Mouse (Mus musculus): ENCODE data around the gene Rmdn3. TPM values are rescaled to one million over a fixed set of nuclear protein-coding genes. Genes with fewer than 3 reads are reported as not detected.

Gene Rmdn3
- polyA plus RNA-seq, 2 experiments: 22.8 to 42.2 TPM

GRCm38 (mm10) chr2:119167866-119168256, 11.0 kb upstream of the Rmdn3 start:
- Histone ChIP-seq H3K27me3 (ENCODE audit: control insufficient read depth, insufficient read depth, low read length) (peaks cover 23% of the 10 kb centered on the region), H3K4me1 (replicated peaks; ENCODE audit: control insufficient read depth in 2 of 2, insufficient read depth in 2 of 2, low read length in 1 of 2) (peaks cover 16 to 18% of the 10 kb centered on the region in 2 experiments)

DNA sequence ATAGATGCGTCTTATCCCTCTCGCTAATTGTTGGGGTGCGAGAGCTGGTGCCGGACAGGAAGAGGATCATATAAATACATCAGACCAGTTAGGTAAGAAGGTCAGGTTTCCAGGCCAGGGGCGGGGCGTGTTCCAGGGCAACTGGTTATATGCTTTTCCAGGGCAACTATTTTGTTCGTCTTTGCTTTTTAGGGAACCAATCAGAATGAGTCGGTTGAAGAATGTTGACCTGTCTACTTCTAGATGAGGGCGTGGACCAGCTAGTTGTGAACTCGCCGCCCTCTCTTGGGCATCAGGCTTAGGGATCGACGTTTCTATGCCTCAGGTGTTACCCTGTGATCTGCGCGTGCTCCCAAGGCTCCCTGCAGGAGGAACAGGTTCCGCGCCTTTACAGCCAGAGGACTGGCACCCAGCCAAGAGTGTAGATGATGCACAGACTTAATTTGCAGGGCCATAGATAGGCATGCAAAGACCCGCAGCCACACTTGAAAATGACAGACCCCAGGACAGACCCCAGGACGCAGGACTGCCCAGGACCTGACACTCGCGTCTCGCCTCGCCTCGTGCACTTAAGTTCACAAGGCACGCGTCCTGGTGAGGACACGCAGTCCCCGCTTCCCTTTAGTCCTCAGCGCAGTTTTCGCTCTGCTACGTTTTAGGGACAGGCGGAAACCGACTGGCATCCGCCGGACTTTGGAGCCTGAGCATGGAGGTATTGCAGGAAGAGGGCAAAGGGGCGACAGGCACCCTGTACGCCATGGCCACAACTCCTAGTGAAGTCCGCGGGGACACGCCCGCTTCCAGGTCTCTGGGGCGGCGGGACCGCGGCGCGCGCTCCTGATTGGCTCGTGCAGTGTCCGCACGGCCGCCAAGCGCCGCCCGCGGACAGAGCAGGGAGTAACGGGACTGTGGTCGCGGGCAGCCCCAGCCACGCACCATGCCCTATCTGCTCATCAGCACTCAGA, 10.3 kb upstream of the Rmdn3 start, which contains the start of gene Gchfr:
TSS of gene Gchfr (plus strand) at position 873 of the 965 bp plus-strand sequence.
- H3K4me1 ChIP-seq (replicated peaks; ENCODE audit: control insufficient read depth in 2 of 2, insufficient read depth in 2 of 2, low read length in 1 of 2): peaks cover 13 to 15% of the 10 kb centered on the region in 2 experiments
- under 1% methylated on average over 60 of the region's 60 CpGs for WGBS (ENCODE audit: insufficient replicate concordance)
- peaks cover 23% of the 10 kb centered on the region for H3K27me3 ChIP-seq (ENCODE audit: control insufficient read depth, insufficient read depth, low read length)
- DNase-seq (ENCODE audit: low read depth in 3 of 3, low spot score in 3 of 3) (peak in 1 of 3 experiments; percentile 31), ATAC-seq (ENCODE audit: insufficient read depth) (peak; percentile 79)
- peak within 1 kb of the TSS; percentile 21; the same call in 1 of the 2 replicates for H3K9ac ChIP-seq (replicated peaks)
- no peaks in the 10 kb centered on the region for H3K9me3 ChIP-seq (ENCODE audit: control insufficient read depth, low read length)
- H3K4me3 ChIP-seq (ENCODE audit: insufficient read depth in 1 of 2, low read depth in 2 of 2, low read length in 2 of 2): peak within 1 kb of the TSS; percentile 45 to 58
- H3K36me3 ChIP-seq (replicated peaks; ENCODE audit: control insufficient read depth, insufficient read depth, low read depth): no peaks in the 10 kb centered on the region
- peak within 1 kb of the TSS; percentile 85 for H3K4me2 ChIP-seq (ENCODE audit: low read depth)
- TF ChIP-seq EP300 (IDR thresholded peaks at IDR 0.05; ENCODE audit: low read depth) (no peak), CTCF (IDR thresholded peaks at IDR 0.05; ENCODE audit: low read depth) (peak; percentile 31; the same call in 1 of the 2 replicates)
- no peak within 1 kb of the TSS for H3K27ac ChIP-seq

More at GRCm38 (mm10) chr2:119167866-119168256, 11.0 kb upstream of the Rmdn3 start:
- H3K9me3 ChIP-seq (ENCODE audit: control insufficient read depth, low read length): no peaks in the 10 kb centered on the region
- no peaks in the 10 kb centered on the region for H3K36me3 ChIP-seq (replicated peaks; ENCODE audit: control insufficient read depth, insufficient read depth, low read depth)
- H3K4me3 ChIP-seq (ENCODE audit: insufficient read depth in 1 of 2, low read depth in 2 of 2, low read length in 2 of 2): peak overlapping the region; percentile 45 to 58
- WGBS (ENCODE audit: insufficient replicate concordance): 4% methylated on average over 26 of the region's 26 CpGs
- ATAC-seq (ENCODE audit: insufficient read depth) (peak; percentile 19; the same call in 1 of the 2 replicates), DNase-seq (ENCODE audit: low read depth in 3 of 3, low spot score in 3 of 3) (no peak)
- H3K4me2 ChIP-seq (ENCODE audit: low read depth): peak overlapping the region; percentile 85
- H3K9ac ChIP-seq (replicated peaks): peak overlapping the region; percentile 21; the same call in 1 of the 2 replicates
- H3K27ac ChIP-seq: no peak overlapping the region
- TF ChIP-seq CTCF (IDR thresholded peaks at IDR 0.05; ENCODE audit: low read depth) (no peak), EP300 (IDR thresholded peaks at IDR 0.05; ENCODE audit: low read depth) (no peak)

DNA sequence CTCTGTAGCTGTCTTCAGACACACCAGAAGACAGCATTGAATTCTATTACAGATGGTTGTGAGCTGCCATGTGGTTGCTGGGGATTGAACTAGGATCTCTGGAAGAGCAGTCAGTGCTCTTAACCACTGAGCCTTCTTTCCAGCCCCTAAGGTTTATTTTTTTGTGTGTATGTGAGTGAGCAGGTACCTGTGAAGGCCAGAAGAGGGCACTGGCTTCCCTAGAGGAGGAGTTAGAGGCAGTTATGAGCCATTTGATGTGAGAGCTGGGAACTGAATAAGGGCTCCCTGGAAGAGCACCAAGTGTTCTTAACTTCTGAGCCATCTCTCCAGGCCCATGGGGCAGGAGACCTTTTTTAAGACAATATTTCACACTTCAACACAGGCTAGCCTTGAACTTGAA, 8.6 kb upstream of the Rmdn3 start:
- Histone ChIP-seq H3K4me1 (replicated peaks; ENCODE audit: control insufficient read depth in 2 of 2, insufficient read depth in 2 of 2, low read length in 1 of 2) (peaks cover 13 to 15% of the 10 kb centered on the region in 2 experiments), H3K4me3 (ENCODE audit: insufficient read depth in 1 of 2, low read depth in 2 of 2, low read length in 2 of 2) (no peak overlapping the region), H3K27me3 (ENCODE audit: control insufficient read depth, insufficient read depth, low read length) (peaks cover 23% of the 10 kb centered on the region), H3K4me2 (ENCODE audit: low read depth) (no peak overlapping the region), H3K27ac (no peak overlapping the region), H3K36me3 (replicated peaks; ENCODE audit: control insufficient read depth, insufficient read depth, low read depth) (no peaks in the 10 kb centered on the region), H3K9me3 (ENCODE audit: control insufficient read depth, low read length) (no peaks in the 10 kb centered on the region), H3K9ac (replicated peaks) (no peak overlapping the region)
- ATAC-seq (ENCODE audit: insufficient read depth) (no peak), DNase-seq (ENCODE audit: low read depth in 3 of 3, low spot score in 3 of 3) (no peak)
- TF ChIP-seq EP300 (IDR thresholded peaks at IDR 0.05; ENCODE audit: low read depth) (no peak), CTCF (IDR thresholded peaks at IDR 0.05; ENCODE audit: low read depth) (peak; percentile 19; the same call in 1 of the 2 replicates)

DNA sequence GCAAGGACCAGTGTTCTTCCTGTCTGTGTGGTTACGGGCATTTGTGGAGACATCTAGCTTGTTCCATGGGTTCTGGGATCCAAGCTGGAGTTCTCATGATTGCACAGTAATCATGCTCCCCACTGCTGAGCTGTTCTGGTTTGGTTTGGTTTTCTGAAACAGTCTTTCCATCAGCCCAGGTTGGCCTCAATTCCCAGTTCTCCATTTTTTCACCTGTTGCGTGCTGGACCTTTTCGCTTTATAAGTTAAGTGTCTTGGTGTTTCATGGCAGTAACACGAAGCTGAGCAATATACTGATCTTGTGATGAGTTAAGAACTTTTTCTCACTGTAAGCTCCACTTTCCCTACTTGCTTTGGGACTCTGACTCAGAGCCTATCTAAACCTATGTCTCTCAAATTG, 7.2 kb upstream of the Rmdn3 start:
- Histone ChIP-seq H3K9ac (replicated peaks) (no peak overlapping the region), H3K4me3 (ENCODE audit: insufficient read depth in 1 of 2, low read depth in 2 of 2, low read length in 2 of 2) (no peak overlapping the region), H3K36me3 (replicated peaks; ENCODE audit: control insufficient read depth, insufficient read depth, low read depth) (no peaks in the 10 kb centered on the region), H3K27me3 (ENCODE audit: control insufficient read depth, insufficient read depth, low read length) (peaks cover 23% of the 10 kb centered on the region), H3K27ac (no peak overlapping the region), H3K4me2 (ENCODE audit: low read depth) (no peak overlapping the region), H3K4me1 (replicated peaks; ENCODE audit: control insufficient read depth in 2 of 2, insufficient read depth in 2 of 2, low read length in 1 of 2) (peaks cover 13 to 15% of the 10 kb centered on the region in 2 experiments), H3K9me3 (ENCODE audit: control insufficient read depth, low read length) (no peaks in the 10 kb centered on the region)
- no peak for ATAC-seq (ENCODE audit: insufficient read depth)
- WGBS (ENCODE audit: insufficient replicate concordance): 80% methylated on average over 4 of the region's 4 CpGs
- TF ChIP-seq CTCF (IDR thresholded peaks at IDR 0.05; ENCODE audit: low read depth): no peak
- no peak for TF ChIP-seq EP300 (IDR thresholded peaks at IDR 0.05; ENCODE audit: low read depth)
- no peak for DNase-seq (ENCODE audit: low read depth in 3 of 3, low spot score in 3 of 3)

DNA sequence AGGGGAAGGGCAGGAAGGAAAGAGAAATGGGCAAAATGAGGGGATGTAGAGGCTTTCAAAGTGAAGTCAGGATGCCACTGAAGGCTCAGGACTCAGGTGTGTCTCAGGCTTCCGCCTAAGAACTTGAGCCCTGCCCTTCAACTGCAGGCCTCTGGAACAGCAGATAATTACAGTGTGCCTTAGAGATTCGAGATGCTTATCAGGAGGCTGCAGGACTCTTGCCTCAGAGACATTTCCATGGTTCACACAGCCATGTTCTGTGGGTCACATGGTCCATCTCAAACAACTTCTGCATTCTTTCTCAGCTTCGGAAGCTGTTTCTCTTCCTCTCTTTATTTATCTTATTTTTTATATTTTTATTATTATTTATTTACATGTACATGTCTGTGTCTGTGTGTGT, 6.3 kb upstream of the Rmdn3 start:
- Histone ChIP-seq H3K27me3 (ENCODE audit: control insufficient read depth, insufficient read depth, low read length) (peaks cover 17% of the 10 kb centered on the region), H3K27ac (no peak overlapping the region), H3K9ac (replicated peaks) (no peak overlapping the region), H3K4me3 (ENCODE audit: insufficient read depth in 1 of 2, low read depth in 2 of 2, low read length in 2 of 2) (no peak overlapping the region), H3K4me1 (replicated peaks; ENCODE audit: control insufficient read depth in 2 of 2, insufficient read depth in 2 of 2, low read length in 1 of 2) (peaks cover 13 to 15% of the 10 kb centered on the region in 2 experiments), H3K4me2 (ENCODE audit: low read depth) (no peak overlapping the region), H3K9me3 (ENCODE audit: control insufficient read depth, low read length) (no peaks in the 10 kb centered on the region), H3K36me3 (replicated peaks; ENCODE audit: control insufficient read depth, insufficient read depth, low read depth) (no peaks in the 10 kb centered on the region)
- 15% methylated on average over 3 of the region's 3 CpGs for WGBS (ENCODE audit: insufficient replicate concordance)
- peak; percentile 44; the same call in 1 of the 2 replicates for TF ChIP-seq EP300 (IDR thresholded peaks at IDR 0.05; ENCODE audit: low read depth)
- no peak for TF ChIP-seq CTCF (IDR thresholded peaks at IDR 0.05; ENCODE audit: low read depth)
- ATAC-seq (ENCODE audit: insufficient read depth) (peak; percentile 38; the same call in 1 of the 2 replicates), DNase-seq (ENCODE audit: low read depth in 3 of 3, low spot score in 3 of 3) (peak in 2 of 3 experiments; percentile 44 to 55)
